Mouse (Mus musculus) MEL (cell line): Measurements from ENCODE around the gene Cdhr5. TPM values are rescaled to one million over a fixed set of nuclear protein-coding genes. Genes with fewer than 3 reads are reported as not detected.

ENCODE experiments used
- DNase-seq: peaks from one replicate; pipeline ENCODE4 v3.0.0; 2011; ENCODE audit warnings: low read depth, low spot score
- H3K27ac ChIP-seq: 2 replicates; pipeline ENCODE4 v1.5.1; 2012; ENCODE audit warnings: low read depth, mild to moderate bottlenecking, control low read depth, low read length, moderate library complexity; ENCODE audit not compliant: control insufficient read depth
- H3K27me3 ChIP-seq, 2 experiments: fragments of 150-350 bp in 1 of 2; sonication (generic) in 1 of 2; 2 replicates each; pipeline ENCODE4 v1.6.1; 2012; ENCODE audit warnings: low read length in 2 of 2, mild to moderate bottlenecking in 2 of 2, improper control_type of control experiment in 1 of 2, moderate library complexity in 1 of 2; ENCODE audit not compliant: insufficient read depth in 2 of 2, control insufficient read depth in 1 of 2
- H3K36me3 ChIP-seq, 2 experiments: 2 replicates each; pipeline ENCODE4 v1.6.1; 2012 to 2014; ENCODE audit warnings: low read length in 2 of 2, improper control_type of control experiment in 1 of 2, inconsistent platforms in 1 of 2, mild to moderate bottlenecking in 1 of 2; ENCODE audit not compliant: insufficient read depth in 2 of 2, control insufficient read depth in 1 of 2
- H3K4me1 ChIP-seq, 2 experiments: fragments of 150-350 bp in 1 of 2; sonication (generic) in 1 of 2; 2 replicates each; pipeline ENCODE4 v1.6.1; 2012; ENCODE audit warnings: low read length in 2 of 2, improper control_type of control experiment in 1 of 2, mild to moderate bottlenecking in 1 of 2; ENCODE audit not compliant: insufficient read depth in 2 of 2, control insufficient read depth in 1 of 2
- H3K4me3 ChIP-seq, 2 experiments: fragments of 150-350 bp in 1 of 2; sonication (generic) in 1 of 2; 2 replicates each; pipeline ENCODE4 v1.5.1; 2012; ENCODE audit warnings: low read depth in 2 of 2, low read length in 2 of 2, mild to moderate bottlenecking in 2 of 2, moderate library complexity in 2 of 2, control low read depth in 1 of 2, improper control_type of control experiment in 1 of 2; ENCODE audit not compliant: control insufficient read depth in 1 of 2, insufficient read depth in 1 of 2
- H3K79me2 ChIP-seq: 2 replicates; pipeline ENCODE4 v1.6.1; 2012; ENCODE audit warnings: mild to moderate bottlenecking, low read length, moderate library complexity; ENCODE audit not compliant: control insufficient read depth, poor library complexity, insufficient read depth
- H3K9ac ChIP-seq: 2 replicates; pipeline ENCODE4 v1.6.1; 2012; ENCODE audit warnings: low read depth, mild to moderate bottlenecking, control low read depth, low read length, moderate library complexity; ENCODE audit not compliant: control insufficient read depth, poor library complexity, severe bottlenecking
- H3K9me3 ChIP-seq: fragments of 150-350 bp; sonication (generic); replicated peaks from 2 replicates; pipeline ENCODE4 v1.6.1; 2012; ENCODE audit warnings: mild to moderate bottlenecking, low read length, improper control_type of control experiment, moderate library complexity; ENCODE audit not compliant: insufficient read depth
- BHLHE40 ChIP-seq: IDR thresholded peaks from 2 replicates; pipeline ENCODE4 v1.6.1; 2012; ENCODE audit warnings: low read depth, mild to moderate bottlenecking, inconsistent platforms, low read length, improper control_type of control experiment, borderline replicate concordance
- ETS1 ChIP-seq: IDR thresholded peaks from 2 replicates; pipeline ENCODE4 v1.6.1; 2012; ENCODE audit warnings: low read depth, mild to moderate bottlenecking, inconsistent platforms, low read length, improper control_type of control experiment, moderate library complexity
- GABPA ChIP-seq: IDR thresholded peaks from 2 replicates; pipeline ENCODE4 v1.6.1; 2012; ENCODE audit warnings: low read depth, mild to moderate bottlenecking, inconsistent platforms, low read length, improper control_type of control experiment, moderate library complexity
- HCFC1 ChIP-seq: IDR thresholded peaks from 2 replicates; pipeline ENCODE4 v1.6.1; 2012; ENCODE audit warnings: low read depth, mild to moderate bottlenecking, inconsistent platforms, low read length, improper control_type of control experiment, moderate library complexity
- JUND ChIP-seq: IDR thresholded peaks from 2 replicates; pipeline ENCODE4 v1.6.1; 2011; ENCODE audit warnings: low read depth, mild to moderate bottlenecking, improper control_type of control experiment, low read length
- MEF2A ChIP-seq: IDR thresholded peaks from 2 replicates; pipeline ENCODE4 v1.6.1; 2014; ENCODE audit warnings: low read depth, mild to moderate bottlenecking, inconsistent platforms, low read length, improper control_type of control experiment; ENCODE audit not compliant: poor library complexity, insufficient replicate concordance, severe bottlenecking; ENCODE audit errors: extremely low read depth
- MXI1 ChIP-seq: IDR thresholded peaks from 2 replicates; pipeline ENCODE4 v1.6.1; 2011; ENCODE audit warnings: mild to moderate bottlenecking, low read depth, low read length, improper control_type of control experiment
- MYB ChIP-seq: IDR thresholded peaks from 2 replicates; pipeline ENCODE4 v1.6.1; 2011; ENCODE audit warnings: mild to moderate bottlenecking, low read depth, low read length, improper control_type of control experiment
- NELFE ChIP-seq: IDR thresholded peaks from 2 replicates; pipeline ENCODE4 v1.6.1; 2011; ENCODE audit warnings: low read depth, low read length, improper control_type of control experiment
- POLR2A ChIP-seq, 2 experiments: IDR thresholded peaks; 2 replicates each; pipeline ENCODE4 v1.6.1; 2011 to 2012; ENCODE audit warnings: low read length in 2 of 2, mild to moderate bottlenecking in 2 of 2, control low read depth in 1 of 2, improper control_type of control experiment in 1 of 2, low read depth in 1 of 2, moderate library complexity in 1 of 2; ENCODE audit not compliant: control insufficient read depth in 1 of 2, insufficient read depth in 1 of 2, poor library complexity in 1 of 2
- POLR2AphosphoS2 ChIP-seq: IDR thresholded peaks from 2 replicates; pipeline ENCODE4 v1.6.1; 2011; ENCODE audit warnings: low read length, improper control_type of control experiment
- POLR2AphosphoS5 ChIP-seq: IDR thresholded peaks from 2 replicates; pipeline ENCODE4 v1.6.1; 2012; ENCODE audit warnings: low read depth, borderline replicate concordance, mild to moderate bottlenecking, inconsistent platforms, low read length, moderate library complexity, mixed read lengths
- RCOR1 ChIP-seq: IDR thresholded peaks from 2 replicates; pipeline ENCODE4 v1.6.1; 2012; ENCODE audit warnings: low read depth, mild to moderate bottlenecking, inconsistent platforms, low read length, improper control_type of control experiment
- SIN3A ChIP-seq: IDR thresholded peaks from 2 replicates; pipeline ENCODE4 v1.6.1; 2012; ENCODE audit warnings: low read length, improper control_type of control experiment, inconsistent platforms
- SMC3 ChIP-seq: IDR thresholded peaks from 2 replicates; pipeline ENCODE4 v1.6.1; 2011; ENCODE audit warnings: low read depth, low read length, improper control_type of control experiment
- TCF12 ChIP-seq: IDR thresholded peaks from 2 replicates; pipeline ENCODE4 v1.6.1; 2014; ENCODE audit warnings: low read depth, mild to moderate bottlenecking, inconsistent platforms, low read length, improper control_type of control experiment, moderate library complexity
- USF1 ChIP-seq: IDR thresholded peaks from 2 replicates; pipeline ENCODE4 v1.6.1; 2014; ENCODE audit warnings: low read depth, mild to moderate bottlenecking, inconsistent platforms, low read length, improper control_type of control experiment, moderate library complexity
- USF2 ChIP-seq, 2 experiments: IDR thresholded peaks; 2 replicates each; pipeline ENCODE4 v1.6.1; 2011 to 2012; ENCODE audit warnings: improper control_type of control experiment in 2 of 2, low read length in 2 of 2, borderline replicate concordance in 1 of 2, inconsistent platforms in 1 of 2, low read depth in 1 of 2, mild to moderate bottlenecking in 1 of 2; ENCODE audit not compliant: insufficient read depth in 1 of 2
- ZKSCAN1 ChIP-seq: IDR thresholded peaks from 2 replicates; pipeline ENCODE4 v1.6.1; 2012; ENCODE audit warnings: low read depth, mild to moderate bottlenecking, inconsistent platforms, low read length, improper control_type of control experiment, moderate library complexity
- ZNF384 ChIP-seq: IDR thresholded peaks from 2 replicates; pipeline ENCODE4 v1.6.1; 2012; ENCODE audit warnings: low read depth, mild to moderate bottlenecking, inconsistent platforms, low read length, improper control_type of control experiment
- polyA plus RNA-seq, 2 experiments: library from polyadenylated mRNA; stranded (reverse) in 1 of 2; unstranded in 1 of 2; fragments of >175 nt in 1 of 2; fragments of >200 nt in 1 of 2; gene quantifications; 2 replicates each; pipeline versions ENCODE4 v1.2.1 to v1.2.4; 2012; ENCODE audit warnings: low replicate concordance in 2 of 2, low read depth in 1 of 2; ENCODE audit not compliant: insufficient read length in 2 of 2, insufficient read depth in 1 of 2, missing spikeins in 1 of 2
- total RNA-seq: library from RNA; depleted of rRNA; stranded (reverse); fragments of 300-350 nt; gene quantifications from 2 replicates; pipeline ENCODE4 v1.2.3, GENCODE M21; 2012

Cdhr5 gene
- total and polyA plus RNA-seq, 3 experiments: not detected

DNA sequence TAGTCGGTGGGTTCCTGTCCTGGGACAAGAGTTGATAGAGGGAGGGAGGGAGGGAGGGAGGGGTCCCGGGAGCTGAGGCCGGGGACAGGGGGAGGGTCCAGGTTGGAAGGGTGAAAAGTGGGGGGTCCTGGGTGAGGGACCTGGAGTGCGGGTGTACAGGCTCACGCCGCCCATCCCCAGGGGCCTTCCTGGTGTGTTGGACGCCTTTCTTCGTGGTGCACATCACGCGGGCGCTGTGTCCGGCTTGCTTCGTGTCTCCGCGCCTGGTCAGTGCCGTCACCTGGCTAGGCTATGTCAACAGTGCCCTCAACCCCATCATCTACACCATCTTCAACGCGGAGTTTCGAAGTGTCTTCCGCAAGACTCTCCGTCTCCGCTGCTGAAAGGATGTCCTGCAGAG, 17.9 kb upstream of the Cdhr5 start:
- Histone ChIP-seq H3K4me3 (no peak overlapping the region), H3K27me3 (no peaks in the 10 kb centered on the region), H3K9ac (no peak overlapping the region), H3K36me3 (no peaks in the 10 kb centered on the region), H3K27ac (no peak overlapping the region), H3K79me2 (no peaks in the 10 kb centered on the region), H3K4me1 (no peaks in the 10 kb centered on the region), H3K9me3 (no peaks in the 10 kb centered on the region)
- DNase-seq: no peak
- TF ChIP-seq POLR2AphosphoS2: no peak
- TF ChIP-seq GABPA: no peak
- no peak for TF ChIP-seq TCF12
- TF ChIP-seq MEF2A: no peak
- no peak for TF ChIP-seq HCFC1
- TF ChIP-seq USF1: no peak
- no peak for TF ChIP-seq SMC3
- no peak for TF ChIP-seq POLR2A (IDR thresholded peaks at IDR 0.05; ENCODE audit: control insufficient read depth in 1 of 2, insufficient read depth in 1 of 2, low read depth in 1 of 2, low read length in 2 of 2, poor library complexity in 1 of 2)
- no peak for TF ChIP-seq MYB
- TF ChIP-seq ZNF384: no peak
- no peak for TF ChIP-seq USF2 (IDR thresholded peaks at IDR 0.05; ENCODE audit: borderline replicate concordance in 1 of 2, insufficient read depth in 1 of 2, low read depth in 1 of 2, low read length in 2 of 2)
- no peak for TF ChIP-seq ETS1
- TF ChIP-seq POLR2AphosphoS5: no peak
- no peak for TF ChIP-seq MXI1
- TF ChIP-seq SIN3A: no peak
- TF ChIP-seq JUND: no peak

DNA sequence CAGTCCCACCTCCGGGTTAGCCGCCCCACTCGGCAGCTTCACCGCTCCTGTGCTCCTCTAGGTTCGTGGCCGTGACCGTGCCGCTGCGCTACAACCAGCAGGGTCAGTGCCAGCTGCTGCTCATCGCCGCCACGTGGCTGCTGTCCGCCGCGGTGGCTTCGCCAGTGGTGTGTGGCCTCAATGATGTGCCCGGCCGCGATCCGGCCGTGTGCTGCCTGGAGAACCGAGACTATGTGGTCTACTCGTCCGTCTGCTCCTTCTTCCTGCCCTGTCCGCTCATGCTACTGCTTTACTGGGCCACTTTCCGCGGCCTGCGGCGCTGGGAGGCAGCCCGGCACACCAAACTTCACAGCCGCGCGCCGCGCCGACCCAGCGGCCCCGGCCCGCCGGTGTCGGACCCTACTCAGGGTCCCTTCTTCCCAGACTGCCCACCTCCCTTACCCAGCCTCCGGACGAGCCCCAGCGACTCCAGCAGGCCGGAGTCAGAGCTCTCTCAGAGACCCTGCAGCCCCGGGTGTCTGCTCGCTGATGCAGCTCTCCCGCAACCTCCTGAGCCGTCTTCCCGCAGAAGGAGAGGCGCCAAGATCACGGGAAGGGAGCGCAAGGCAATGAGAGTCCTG, 17.4 kb upstream of the Cdhr5 start:
- no peaks in the 10 kb centered on the region for H3K36me3 ChIP-seq
- TF ChIP-seq NELFE (no peak), ZKSCAN1 (no peak), RCOR1 (no peak), GABPA (no peak), SIN3A (no peak), BHLHE40 (no peak), ETS1 (no peak)
- no peaks in the 10 kb centered on the region for H3K27me3 ChIP-seq
- H3K79me2 ChIP-seq: no peaks in the 10 kb centered on the region
- H3K4me3 ChIP-seq: no peak overlapping the region
- H3K9me3 ChIP-seq: no peaks in the 10 kb centered on the region
- H3K27ac ChIP-seq: no peak overlapping the region
- no peak overlapping the region for H3K9ac ChIP-seq
- no peak for DNase-seq
- no peaks in the 10 kb centered on the region for H3K4me1 ChIP-seq
